Mouse (Mus musculus) forebrain, embryonic 12.5 days (tissue): ENCODE data around the gene Ino80b. TPM values are rescaled to one million over a fixed set of nuclear protein-coding genes. Genes with fewer than 3 reads are reported as not detected.

ENCODE experiments used
- ATAC-seq: fragments of 200-750 bp; cut with Nextera tagmentation; 2 replicates; pipeline ENCODE4 v1.8.0; 2017; ENCODE audit warnings: moderate TSS enrichment; ENCODE audit not compliant: low FRiP score
- H3K27ac ChIP-seq: fragments of 300-500 bp; sonication (generic); 2 replicates; pipeline ENCODE4 v1.5.1; 2016; ENCODE audit warnings: mild to moderate bottlenecking
- H3K27me3 ChIP-seq: fragments of 300-500 bp; sonication (generic); 2 replicates; pipeline ENCODE4 v1.6.1; 2016; ENCODE audit warnings: mild to moderate bottlenecking
- H3K36me3 ChIP-seq: fragments of 300-500 bp; sonication (generic); replicated peaks from 2 replicates; pipeline ENCODE4 v1.6.1; 2016; ENCODE audit warnings: mild to moderate bottlenecking
- H3K4me1 ChIP-seq: fragments of 300-500 bp; sonication (generic); 2 replicates; pipeline ENCODE4 v1.6.1; 2016
- H3K4me2 ChIP-seq: fragments of 300-500 bp; sonication (generic); 2 replicates; pipeline ENCODE4 v1.6.1; 2016; ENCODE audit warnings: mild to moderate bottlenecking, moderate library complexity
- H3K4me3 ChIP-seq: fragments of 300-500 bp; sonication (generic); replicated peaks from 2 replicates; pipeline ENCODE4 v1.5.1; 2016; ENCODE audit warnings: mild to moderate bottlenecking
- H3K9ac ChIP-seq: fragments of 300-500 bp; sonication (generic); 2 replicates; pipeline ENCODE4 v1.6.1; 2016; ENCODE audit warnings: mild to moderate bottlenecking
- H3K9me3 ChIP-seq: fragments of 300-500 bp; sonication (generic); 2 replicates; pipeline ENCODE4 v1.6.1; 2016
- WGBS: fragments of 180-500 bp; shearing (Covaris S2); methylation state at CpG from one replicate; pipeline ENCODE4 v1.1.7; 2016; 5-methylcytosine and 5-hydroxymethylcytosine counted together
- polyA plus RNA-seq: library from polyadenylated mRNA; unstranded; fragments of >200 nt; fragmentation: Nextera tagmentation; extraction: Ambion mirVana; gene quantifications from 2 replicates; pipeline ENCODE4 v1.2.1, GENCODE M21; 2016

Ino80b gene
- polyA plus RNA-seq, 1 experiment from 2014 or later: 19.0 TPM

- Histone ChIP-seq H3K27me3 (no peaks in the 10 kb centered on the region), H3K4me3 (no peak overlapping the region), H3K27ac (no peak overlapping the region), H3K4me1 (peaks cover 39% of the 10 kb centered on the region), H3K4me2 (no peak overlapping the region), H3K36me3 (peaks cover 5% of the 10 kb centered on the region; the same call in 1 of the 2 replicates), H3K9me3 (no peaks in the 10 kb centered on the region), H3K9ac (no peak overlapping the region)
- WGBS: 86% methylated on average over 4 of the region's 4 CpGs
- no peak for ATAC-seq
Measured at GRCm38 (mm10) chr6:83111510-83112136, 13.6 kb downstream of the Ino80b start.

GRCm38 (mm10) chr6:83108762-83109668 lies 16.2 kb downstream of the Ino80b start, which contains the start of gene Mrpl53:
Gene Mrpl53 (plus strand): TSS chr6:83109040.
- peak within 1 kb of the TSS; percentile 90 for H3K4me2 ChIP-seq
- ATAC-seq: peak; percentile 86
- under 1% methylated on average over 76 of the region's 76 CpGs for WGBS

GRCm38 (mm10) chr6:83107566-83108400 lies 17.4 kb downstream of the Ino80b start:
- peak; percentile 51; the same call in 1 of the 2 replicates for ATAC-seq
- Histone ChIP-seq H3K4me3 (peak overlapping the region; percentile 91), H3K9ac (peak overlapping the region; percentile 89; the same call in 1 of the 2 replicates), H3K4me1 (peaks cover 31% of the 10 kb centered on the region), H3K27me3 (peaks cover 8% of the 10 kb centered on the region), H3K36me3 (peaks cover 5% of the 10 kb centered on the region; the same call in 1 of the 2 replicates), H3K9me3 (no peaks in the 10 kb centered on the region), H3K4me2 (peak overlapping the region; percentile 90), H3K27ac (0 out of 2 replicates have a peak overlapping the region, but pooled peaks have one; percentile 78)
- WGBS: 35% methylated on average over 13 of the region's 13 CpGs

More at GRCm38 (mm10) chr6:83108762-83109668, 16.2 kb downstream of the Ino80b start, which contains the start of gene Mrpl53:
- peak within 1 kb of the TSS; percentile 78 for H3K27ac ChIP-seq
- H3K36me3 ChIP-seq: peaks cover 5% of the 10 kb centered on the region; the same call in 1 of the 2 replicates
- H3K27me3 ChIP-seq: no peaks in the 10 kb centered on the region
- H3K4me1 ChIP-seq: peaks cover 23% of the 10 kb centered on the region
- H3K9ac ChIP-seq: peak within 1 kb of the TSS; percentile 89
- H3K4me3 ChIP-seq: peak within 1 kb of the TSS; percentile 91
- H3K9me3 ChIP-seq: no peaks in the 10 kb centered on the region

DNA sequence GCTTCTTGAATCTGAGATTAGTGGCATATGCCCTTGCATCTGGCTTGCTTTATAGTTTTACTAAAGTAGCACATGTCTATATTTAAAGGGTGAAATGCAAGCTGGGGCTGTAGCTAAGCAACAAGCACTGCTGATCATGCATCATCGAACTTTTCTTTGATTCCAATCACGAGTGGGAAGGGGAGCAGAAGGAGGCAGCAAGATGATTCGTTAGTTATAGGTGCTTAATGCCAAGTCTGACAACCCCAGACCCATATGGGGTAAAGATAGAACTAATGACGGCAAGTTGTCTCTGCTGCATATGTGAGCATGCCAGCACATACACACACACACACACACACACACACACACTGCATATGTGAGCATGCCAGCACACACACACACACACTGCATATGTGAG lies 21.1 kb downstream of the Ino80b start:
- Histone ChIP-seq H3K4me3 (no peak overlapping the region), H3K36me3 (no peaks in the 10 kb centered on the region), H3K27ac (no peak overlapping the region), H3K9me3 (no peaks in the 10 kb centered on the region), H3K9ac (no peak overlapping the region), H3K4me2 (no peak overlapping the region), H3K27me3 (peaks cover 24% of the 10 kb centered on the region), H3K4me1 (peaks cover 34% of the 10 kb centered on the region)
- 68% methylated on average over 4 of the region's 4 CpGs for WGBS
- ATAC-seq: no peak

DNA sequence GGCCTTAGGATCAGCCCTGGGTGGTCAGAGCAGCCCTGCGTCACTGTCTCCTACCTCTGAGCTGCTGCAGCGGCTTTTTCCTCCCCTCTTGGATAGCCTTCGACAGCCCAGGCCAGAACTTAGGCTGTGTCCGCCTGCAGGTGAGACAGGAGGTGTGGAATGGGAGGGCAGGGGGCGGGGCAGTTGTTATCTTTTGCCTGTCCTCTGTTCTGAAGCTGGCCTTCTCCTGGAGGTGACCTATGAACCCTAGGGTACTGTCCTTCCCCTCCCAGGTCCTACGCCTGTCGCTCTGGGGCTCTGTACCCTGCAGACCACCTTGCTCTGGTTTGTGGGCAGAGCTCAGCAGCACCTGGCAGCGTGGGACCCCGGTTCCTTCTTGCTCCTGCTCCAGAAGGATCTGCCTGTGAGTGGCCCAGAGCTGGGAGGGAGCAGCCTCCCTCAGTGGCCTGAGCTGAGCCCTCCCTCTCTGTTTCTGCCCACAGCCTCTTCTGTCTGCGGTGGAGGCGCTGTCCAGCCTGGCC lies 22.0 kb downstream of the Ino80b start:
- Histone ChIP-seq H3K9me3 (no peaks in the 10 kb centered on the region), H3K36me3 (no peaks in the 10 kb centered on the region), H3K27ac (no peak overlapping the region), H3K4me1 (peaks cover 28% of the 10 kb centered on the region), H3K4me3 (no peak overlapping the region; the same call in 1 of the 2 replicates), H3K4me2 (peak overlapping the region; percentile 94), H3K27me3 (peaks cover 24% of the 10 kb centered on the region), H3K9ac (peak overlapping the region; percentile 69)
- 40% methylated on average over 11 of the region's 11 CpGs for WGBS
- ATAC-seq: no peak

- peak; percentile 78 for ATAC-seq
- Histone ChIP-seq H3K4me2 (peak overlapping the region; percentile 94), H3K9me3 (no peaks in the 10 kb centered on the region), H3K27me3 (peaks cover 24% of the 10 kb centered on the region), H3K4me3 (peak overlapping the region; percentile 77), H3K27ac (peak overlapping the region; percentile 64), H3K9ac (peak overlapping the region; percentile 69), H3K36me3 (no peaks in the 10 kb centered on the region), H3K4me1 (peaks cover 21% of the 10 kb centered on the region)
- WGBS: under 1% methylated on average over 74 of the region's 74 CpGs
Measured at GRCm38 (mm10) chr6:83101688-83102556, 23.3 kb downstream of the Ino80b start.

GRCm38 (mm10) chr6:83101316-83101687 lies 23.9 kb downstream of the Ino80b start, which contains the start of the genes Ccdc142 and Gm42688:
Gene Ccdc142 (plus strand): TSS chr6:83101601.
Gene Gm42688 (plus strand): TSS chr6:83101617.
- peaks cover 29% of the 10 kb centered on the region for H3K27me3 ChIP-seq
- under 1% methylated on average over 25 of the region's 25 CpGs for WGBS
- peak within 1 kb of the TSS; percentile 94 for H3K4me2 ChIP-seq
- peak within 1 kb of the TSS; percentile 64 for H3K27ac ChIP-seq
- peaks cover 21% of the 10 kb centered on the region for H3K4me1 ChIP-seq
- no peaks in the 10 kb centered on the region for H3K36me3 ChIP-seq
- H3K9ac ChIP-seq: peak within 1 kb of the TSS; percentile 69
- peak; percentile 85 for ATAC-seq
- H3K9me3 ChIP-seq: no peaks in the 10 kb centered on the region
- H3K4me3 ChIP-seq: peak within 1 kb of the TSS; percentile 77

DNA sequence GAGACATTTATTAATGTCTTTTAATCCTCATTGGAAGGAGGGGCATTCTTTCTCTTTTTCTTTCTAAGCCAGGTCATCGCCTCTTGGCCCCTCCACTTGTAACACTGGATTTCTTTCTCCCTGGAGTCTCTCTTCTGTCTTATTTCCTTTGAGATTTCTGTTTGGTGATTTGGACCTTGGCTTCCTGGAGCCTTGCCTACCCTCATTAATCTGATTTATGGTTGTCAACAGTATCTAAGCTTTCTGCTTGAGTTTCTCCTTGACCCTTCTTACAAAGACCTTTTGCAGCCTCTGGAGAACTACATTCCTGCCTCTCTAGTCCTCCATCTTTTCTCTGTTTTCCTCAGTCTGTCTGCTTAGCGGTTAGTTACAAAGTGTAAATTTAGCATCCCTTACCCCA lies 26.8 kb downstream of the Ino80b start:
- no peak overlapping the region for H3K9ac ChIP-seq
- no peaks in the 10 kb centered on the region for H3K36me3 ChIP-seq
- no peak overlapping the region for H3K4me3 ChIP-seq
- WGBS: 78% methylated on average over 2 of the region's 2 CpGs
- H3K4me1 ChIP-seq: peaks cover 20% of the 10 kb centered on the region
- no peak for ATAC-seq
- no peaks in the 10 kb centered on the region for H3K9me3 ChIP-seq
- no peak overlapping the region for H3K4me2 ChIP-seq
- H3K27me3 ChIP-seq: peaks cover 41% of the 10 kb centered on the region
- H3K27ac ChIP-seq: no peak overlapping the region

GRCm38 (mm10) chr6:83095968-83096367 lies 29.3 kb downstream of the Ino80b start:
- 50% methylated on average over 6 of the region's 6 CpGs for WGBS
- Histone ChIP-seq H3K27ac (no peak overlapping the region), H3K9me3 (no peaks in the 10 kb centered on the region)

GRCm38 (mm10) chr6:83092416-83093127 lies 32.7 kb downstream of the Ino80b start:
- H3K36me3 ChIP-seq: no peaks in the 10 kb centered on the region
- peaks cover 71% of the 10 kb centered on the region for H3K27me3 ChIP-seq
- no peak overlapping the region for H3K4me3 ChIP-seq
- no peaks in the 10 kb centered on the region for H3K9me3 ChIP-seq
- no peak overlapping the region for H3K4me2 ChIP-seq
- ATAC-seq: no peak
- WGBS: 53% methylated on average over 6 of the region's 6 CpGs
- peaks cover 4% of the 10 kb centered on the region; the same call in 1 of the 2 replicates for H3K4me1 ChIP-seq
- no peak overlapping the region for H3K9ac ChIP-seq
- H3K27ac ChIP-seq: no peak overlapping the region

More at GRCm38 (mm10) chr6:83095968-83096367, 29.3 kb downstream of the Ino80b start:
- Histone ChIP-seq H3K9ac (no peak overlapping the region), H3K27me3 (peaks cover 50% of the 10 kb centered on the region), H3K4me1 (peaks cover 3% of the 10 kb centered on the region; the same call in 1 of the 2 replicates), H3K36me3 (no peaks in the 10 kb centered on the region), H3K4me3 (no peak overlapping the region), H3K4me2 (no peak overlapping the region)
- no peak for ATAC-seq
